Mouse (Mus musculus): ENCODE data around the gene Gm20449. TPM values are rescaled to one million over a fixed set of nuclear protein-coding genes. Genes with fewer than 3 reads are reported as not detected.
"Not testable (repeated sequence)": the region's sequence is repeated elsewhere in the genome, so short reads cannot be mapped to it uniquely, and the experiment has no call there.

Gm20449 gene
- not detected in 2 replicates for total RNA-seq (2015; ENCODE audit: low replicate concordance)
- total RNA-seq (2017; ENCODE audit: low replicate concordance), result 0.14 TPM in 1 of 2 replicates, not detected in the other

DNA sequence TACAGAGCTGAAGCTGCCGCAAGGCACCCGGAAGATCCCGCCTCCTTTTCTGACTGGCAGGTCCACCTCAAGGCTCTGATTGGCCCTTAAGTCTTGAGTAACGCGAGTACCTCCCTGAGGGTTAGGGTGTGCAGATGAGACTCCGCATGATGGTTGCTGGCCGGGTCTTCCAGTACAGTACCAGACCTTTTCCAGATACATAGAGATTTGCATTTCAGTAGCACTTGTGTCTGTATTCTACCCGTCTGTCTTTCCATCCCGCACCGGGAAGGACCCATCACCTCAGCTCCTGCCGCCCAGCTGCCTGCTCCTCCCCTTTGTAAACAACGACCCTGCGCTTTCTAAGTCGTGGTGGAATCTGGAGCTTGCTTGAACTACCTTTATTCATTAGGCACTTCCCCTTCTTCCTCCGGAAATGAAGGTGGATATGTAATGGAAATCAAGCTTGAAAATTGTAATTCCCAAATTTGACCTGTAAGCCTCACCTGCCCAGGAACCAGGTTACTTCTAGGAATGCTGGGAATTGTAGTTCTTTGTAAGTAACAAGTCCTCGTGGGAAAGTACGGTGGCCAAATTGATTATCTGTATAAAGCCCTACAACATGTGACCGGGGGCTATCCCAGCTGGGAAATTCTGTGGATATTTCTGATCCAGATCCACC lies at the start of gene Gm20449, which contains the start of gene AW146154:
TSS of gene Gm20449 (minus strand) at position 29 of the 661 bp plus-strand sequence.
TSS of gene AW146154 (minus strand) at position 502 of the 661 bp plus-strand sequence.
- ATAC-seq (replicated peaks; ENCODE audit: low FRiP score, poor library complexity, severe bottlenecking), result peak; percentile 100

GRCm38 (mm10) chr7:41512672-41513071 lies 13.5 kb upstream of the Gm20449 start:
- no peak for ATAC-seq (replicated peaks; ENCODE audit: low FRiP score, poor library complexity, severe bottlenecking)

- ATAC-seq (replicated peaks; ENCODE audit: low FRiP score, poor library complexity, severe bottlenecking), result no peak
Observed at GRCm38 (mm10) chr7:41512207-41512606, 13.0 kb upstream of the Gm20449 start.

DNA sequence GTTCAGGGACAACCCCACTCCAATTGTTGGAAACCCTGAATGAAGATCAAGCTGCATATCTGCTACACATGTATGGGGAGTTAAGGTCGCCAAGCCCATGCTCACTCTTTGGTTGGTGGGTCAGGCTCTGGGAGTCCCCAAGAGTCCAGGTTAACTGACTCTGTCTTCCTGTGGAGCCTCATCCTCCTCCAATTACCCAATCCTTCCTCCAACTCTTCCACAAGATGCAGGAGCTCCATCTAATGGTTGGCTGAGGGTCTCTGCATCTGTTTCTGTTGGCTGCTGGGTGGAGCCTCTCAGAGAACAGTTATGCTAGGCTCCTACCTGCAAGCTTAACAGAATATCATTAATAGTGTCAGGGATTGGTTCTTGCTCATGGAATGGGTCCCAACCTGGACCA lies 3.2 kb upstream of the Gm20449 start:
- ATAC-seq (replicated peaks; ENCODE audit: low FRiP score, poor library complexity, severe bottlenecking), result no peak

DNA sequence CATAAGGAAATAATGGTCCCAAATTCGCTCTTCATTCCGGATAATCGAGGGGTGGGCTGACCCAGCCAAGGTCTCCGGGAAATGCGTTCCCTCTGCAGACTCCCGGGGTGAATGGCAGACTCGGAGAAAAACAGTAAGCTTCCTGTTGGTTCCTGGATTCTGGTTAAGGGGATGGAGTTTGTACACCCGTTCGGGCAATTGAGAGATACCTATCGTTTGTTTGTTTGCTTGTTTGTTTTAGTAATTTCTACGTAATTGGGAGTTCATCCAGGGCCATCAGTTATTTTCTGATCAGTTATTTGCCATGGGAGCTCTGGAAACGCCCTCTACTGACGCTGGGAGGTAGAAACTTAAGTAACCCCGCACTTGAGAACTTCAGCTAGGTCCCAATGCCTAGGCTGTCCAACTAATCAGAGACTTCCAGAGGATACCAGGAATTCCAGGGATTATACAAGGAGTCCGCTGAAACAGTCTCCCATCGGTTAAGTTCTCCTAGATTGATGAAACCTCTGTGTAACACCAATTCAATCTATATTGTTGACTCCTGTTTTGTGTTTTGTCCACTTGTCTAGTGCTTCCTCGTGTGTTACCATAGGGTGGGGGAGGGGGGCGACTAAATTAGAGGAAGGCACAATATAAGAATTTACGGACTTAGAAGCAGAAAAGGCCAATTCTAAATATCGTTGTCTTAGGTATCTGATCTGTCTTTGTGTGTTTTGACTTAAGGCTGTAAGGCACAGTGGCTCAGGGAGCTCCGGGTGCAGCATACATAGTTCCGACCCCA lies 1.1 kb upstream of the Gm20449 start:
- no peak for ATAC-seq (replicated peaks; ENCODE audit: low FRiP score, poor library complexity, severe bottlenecking)

DNA sequence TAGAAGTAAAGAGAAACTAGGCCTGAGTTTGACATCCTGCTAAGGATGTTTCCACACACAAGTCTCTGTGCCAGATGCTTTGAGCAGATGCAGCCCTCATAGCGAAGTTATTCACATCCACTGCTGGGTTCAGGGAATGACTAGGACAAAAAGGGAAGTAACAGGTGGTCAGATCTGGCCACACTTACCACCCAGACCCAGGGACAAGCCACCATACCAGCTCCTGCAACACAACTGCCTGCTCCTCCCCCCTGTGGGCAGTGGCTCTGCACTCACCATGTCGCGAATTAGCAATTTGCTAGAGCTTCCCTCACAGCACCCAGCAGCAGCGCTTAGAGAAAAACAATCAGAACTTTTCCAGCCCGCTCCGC lies 214 bp downstream of the Gm20449 start:
- peak; percentile 48 for ATAC-seq (replicated peaks; ENCODE audit: low FRiP score, poor library complexity, severe bottlenecking)

DNA sequence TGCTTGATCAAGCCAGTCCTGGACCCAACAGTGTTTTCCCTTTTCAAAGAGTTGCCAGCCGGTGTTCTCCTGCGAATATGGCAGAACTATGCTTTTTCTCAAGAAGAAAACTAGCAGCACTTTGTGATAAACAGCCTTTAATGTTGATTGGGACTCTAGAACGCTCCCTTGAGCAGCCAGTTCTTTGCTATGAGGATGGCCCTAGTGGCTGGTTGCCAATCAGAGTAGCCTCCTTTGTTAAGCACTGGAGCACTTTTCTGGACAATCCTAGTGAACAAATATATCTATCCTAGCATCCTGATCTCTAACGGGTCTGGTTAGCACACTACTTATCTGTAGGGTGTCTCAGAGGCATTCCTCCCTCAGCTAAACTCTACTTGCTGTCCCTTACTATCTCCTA lies 753 bp downstream of the Gm20449 start:
- ATAC-seq (replicated peaks; ENCODE audit: low FRiP score, poor library complexity, severe bottlenecking), result not testable (repeated sequence)

DNA sequence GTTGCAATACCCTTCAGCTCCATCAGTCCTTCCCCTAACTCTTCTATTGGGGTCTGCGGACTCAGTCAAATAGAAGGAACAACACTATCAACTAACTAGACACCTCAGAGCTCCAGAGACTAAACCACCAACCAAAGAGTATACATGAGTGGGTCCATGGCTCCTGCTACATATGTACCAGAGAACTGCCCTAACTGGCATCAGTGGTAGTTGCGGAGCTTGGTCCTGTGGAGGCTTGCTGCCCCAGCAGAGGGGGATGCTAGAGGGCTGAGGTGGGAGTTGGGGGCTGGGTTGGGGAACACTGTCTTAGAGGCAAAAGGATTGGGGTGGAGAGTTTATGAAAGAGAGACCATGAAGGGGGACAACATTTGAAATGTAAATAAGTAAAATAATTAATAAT lies 1.3 kb downstream of the Gm20449 start:
- no peak for ATAC-seq (replicated peaks; ENCODE audit: low FRiP score, poor library complexity, severe bottlenecking)

DNA sequence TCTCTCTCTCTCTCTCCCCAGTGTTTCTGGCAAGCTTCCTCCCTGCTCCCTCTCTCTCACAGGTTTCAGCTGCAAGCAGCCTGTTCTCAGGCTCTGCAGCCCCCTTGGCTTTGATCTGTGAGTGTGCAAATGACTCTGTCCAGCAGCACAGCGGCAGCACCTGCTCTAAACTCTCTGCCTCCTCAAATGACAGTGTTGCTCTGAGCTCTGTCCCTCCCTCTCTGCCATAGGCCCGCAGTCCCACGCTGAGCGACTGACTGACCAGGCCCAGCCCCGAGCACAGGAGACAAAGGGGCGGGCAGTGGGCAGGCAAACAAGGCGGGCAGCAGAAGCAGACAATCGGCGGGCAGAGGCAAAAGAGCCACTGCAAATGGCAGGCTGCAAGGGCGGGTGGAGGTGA lies 47.4 kb downstream of the Gm20449 start:
- ATAC-seq (replicated peaks; ENCODE audit: low FRiP score, poor library complexity, severe bottlenecking), result no peak

DNA sequence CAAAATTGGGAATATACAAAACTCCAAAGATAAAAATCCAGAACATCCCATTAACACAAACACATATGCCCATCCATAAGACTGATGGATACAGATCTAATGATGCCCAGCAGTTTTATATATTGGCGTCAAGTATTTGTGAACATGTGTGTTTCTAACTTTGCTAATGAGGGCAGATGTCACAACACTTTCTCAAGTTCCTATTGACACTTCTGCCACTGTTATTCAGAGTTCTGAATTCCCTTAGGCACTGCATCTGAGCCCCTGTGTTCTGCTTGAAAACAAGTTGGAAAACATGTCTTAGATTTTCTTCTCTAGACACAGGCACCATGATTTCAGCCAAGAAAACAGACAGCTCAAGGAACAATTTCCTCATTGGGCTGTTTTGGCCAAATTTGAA lies 50.6 kb downstream of the Gm20449 start, which contains the start of gene Vmn2r57:
TSS of gene Vmn2r57 (minus strand) at position 101 of the 400 bp plus-strand sequence.
- ATAC-seq (replicated peaks; ENCODE audit: low FRiP score, poor library complexity, severe bottlenecking), result not testable (repeated sequence)

DNA sequence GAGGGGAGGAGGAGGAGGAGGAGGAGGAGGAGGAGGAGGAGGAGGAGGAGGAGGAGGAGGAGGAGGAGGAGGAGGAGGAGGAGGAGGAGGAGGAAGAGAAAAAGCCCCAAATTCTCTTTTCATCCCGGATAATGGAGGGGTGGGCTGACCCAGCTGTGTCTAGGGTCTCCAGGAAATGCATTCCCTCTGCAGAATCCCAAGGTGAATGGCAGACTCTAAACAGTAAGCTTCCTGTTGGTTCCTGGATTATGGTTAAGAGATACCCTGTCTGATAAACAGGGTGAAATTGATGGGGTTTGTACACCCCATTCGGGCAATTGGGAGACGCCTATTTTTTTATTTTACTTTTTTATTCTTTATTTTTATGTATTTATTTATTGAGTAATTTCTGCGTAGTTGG lies 105.1 kb downstream of the Gm20449 start:
- no peak for ATAC-seq (replicated peaks; ENCODE audit: low FRiP score, poor library complexity, severe bottlenecking)

GRCm38 (mm10) chr7:41393048-41393971 lies 105.9 kb downstream of the Gm20449 start, which contains the start of gene AI987944:
Gene AI987944, minus strand, starts transcription at chr7:41393379.
- peak; percentile 99 for ATAC-seq (replicated peaks; ENCODE audit: low FRiP score, poor library complexity, severe bottlenecking)

Other genes starting within 250 kb of the Gm20449 start
- gene AI987944, start 106.0 kb downstream of the Gm20449 start, total RNA-seq (2015; ENCODE audit: low replicate concordance), result 7.1 and 10.0 TPM in 2 replicates
- 4.7 TPM in 2 replicates for gene AI987944, start 106.0 kb downstream of the Gm20449 start, total RNA-seq (2017; ENCODE audit: low replicate concordance)
- gene Vmn2r57, start 50.7 kb downstream of the Gm20449 start, total RNA-seq (2015; ENCODE audit: low replicate concordance), result not detected in 2 replicates
- not detected in 2 replicates for gene Vmn2r57, start 50.7 kb downstream of the Gm20449 start, total RNA-seq (2017; ENCODE audit: low replicate concordance)
- 1.7 and 4.8 TPM in 2 replicates for gene AW146154, start 473 bp upstream of the Gm20449 start, total RNA-seq (2015; ENCODE audit: low replicate concordance)
- 4.0 and 4.7 TPM in 2 replicates for gene AW146154, start 473 bp upstream of the Gm20449 start, total RNA-seq (2017; ENCODE audit: low replicate concordance)
- not detected in 2 replicates for gene Gm6871, start 74.2 kb upstream of the Gm20449 start, total RNA-seq (2015; ENCODE audit: low replicate concordance)
- 0.98 TPM in 1 of 2 replicates, not detected in the other for gene Gm6871, start 74.2 kb upstream of the Gm20449 start, total RNA-seq (2017; ENCODE audit: low replicate concordance)
- gene 2610021A01Rik, start 99.8 kb upstream of the Gm20449 start, total RNA-seq (2015; ENCODE audit: low replicate concordance), result 3.3 and 7.5 TPM in 2 replicates
- 3.0 and 6.0 TPM in 2 replicates for gene 2610021A01Rik, start 99.8 kb upstream of the Gm20449 start, total RNA-seq (2017; ENCODE audit: low replicate concordance)
- 2.1 TPM in 1 of 2 replicates, not detected in the other for gene Zfp788, start 133.8 kb upstream of the Gm20449 start, total RNA-seq (2015; ENCODE audit: low replicate concordance)
- gene Zfp788, start 133.8 kb upstream of the Gm20449 start, total RNA-seq (2017; ENCODE audit: low replicate concordance), result 1.8 and 2.4 TPM in 2 replicates